Mouse (Mus musculus): ENCODE measurements around the gene Gm5751.
A peak's percentile ranks its signal among the peaks of the same experiment; 100 is the strongest.
"Not testable (repeated sequence)": the region's sequence is repeated elsewhere in the genome, so short reads cannot be mapped to it uniquely, and the experiment has no call there.

The Gm5751 gene

GRCm38 (mm10) chrX:8873953-8874352 lies at the start of gene Gm5751:
Gm5751 (plus strand) TSS chrX:8874253.
- DNase-seq (ENCODE audit: inconsistent age in 2 of 2, low spot score in 1 of 2): not testable (repeated sequence)

GRCm38 (mm10) chrX:8832043-8832442 lies 42.0 kb upstream of the Gm5751 start:
- peak; percentile 16 to 69 for DNase-seq (ENCODE audit: inconsistent age in 2 of 2, low spot score in 1 of 2)

DNA sequence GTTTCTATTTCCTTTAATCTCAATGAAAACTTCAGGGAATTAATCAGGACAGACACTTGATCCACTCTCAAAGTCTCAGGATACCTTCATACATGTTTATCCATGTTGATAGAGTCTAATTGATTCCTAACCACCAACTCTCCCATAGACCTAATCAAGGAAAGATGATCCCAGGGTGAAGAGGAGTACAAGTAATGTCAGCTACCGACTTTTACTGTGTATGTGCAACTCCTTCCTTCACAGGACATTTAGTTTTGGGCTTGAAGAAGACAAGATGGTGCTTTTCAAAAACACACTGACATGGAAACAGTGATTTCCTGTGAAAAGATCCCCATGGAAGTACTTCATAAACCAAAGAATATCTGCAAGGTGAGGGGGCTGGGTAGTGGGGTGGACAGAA lies 30.4 kb upstream of the Gm5751 start, which contains the start of gene Gm6592:
Gene Gm6592 (plus strand): TSS at position 301 of the 400 bp plus-strand sequence.
- DNase-seq (ENCODE audit: inconsistent age in 2 of 2, low spot score in 1 of 2): no peak

DNA sequence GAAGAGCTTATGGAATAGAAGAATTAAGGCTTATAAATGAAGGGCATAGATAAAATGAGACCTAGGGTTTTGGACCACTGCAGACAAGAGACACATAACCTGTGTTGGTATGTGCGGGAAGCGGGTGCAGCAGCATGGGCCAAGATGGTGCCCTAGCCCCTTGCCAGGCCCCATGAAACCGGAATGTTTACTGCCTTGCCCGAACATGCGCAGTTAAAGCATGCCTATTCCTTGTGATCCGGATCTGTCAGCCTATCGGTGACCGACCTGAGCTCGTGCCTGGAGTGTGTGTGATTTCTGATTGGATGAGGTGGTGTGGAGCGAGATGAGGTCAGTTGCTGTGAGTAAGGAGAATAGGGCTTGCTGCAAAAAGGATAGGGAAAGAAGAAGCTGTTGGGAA lies 21.6 kb upstream of the Gm5751 start:
- DNase-seq (ENCODE audit: inconsistent age in 2 of 2, low spot score in 1 of 2): no peak

GRCm38 (mm10) chrX:8864331-8864730 lies 9.7 kb upstream of the Gm5751 start:
- DNase-seq (ENCODE audit: inconsistent age in 2 of 2, low spot score in 1 of 2): peak; percentile 62 to 88

GRCm38 (mm10) chrX:8884336-8884735 lies 10.3 kb downstream of the Gm5751 start:
- DNase-seq (ENCODE audit: inconsistent age in 2 of 2, low spot score in 1 of 2): no peak

DNA sequence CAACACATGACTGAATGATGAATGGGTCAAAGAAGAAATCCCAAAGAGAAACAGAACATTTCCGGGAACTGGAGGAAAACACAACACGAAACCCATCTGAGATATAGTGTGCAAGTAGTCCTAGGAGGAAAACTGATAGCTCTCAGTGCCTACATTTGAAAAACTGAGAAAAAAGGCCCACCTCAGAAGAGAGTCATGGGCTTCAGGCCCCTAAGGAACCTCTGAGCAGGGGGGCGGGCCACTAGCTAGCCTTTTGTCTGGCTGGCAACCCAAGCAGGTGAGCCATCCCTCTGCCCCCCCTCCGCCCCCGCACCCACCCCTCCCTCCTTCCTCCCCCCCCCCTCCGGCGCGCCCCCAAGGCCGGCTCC lies 17.9 kb downstream of the Gm5751 start:
- DNase-seq (ENCODE audit: inconsistent age in 2 of 2, low spot score in 1 of 2): no peak

GRCm38 (mm10) chrX:8892343-8893155 lies 18.5 kb downstream of the Gm5751 start, which contains the start of gene B630019K06Rik:
B630019K06Rik (plus strand) TSS chrX:8892382.
- peak; percentile 85 to 91 for DNase-seq (ENCODE audit: inconsistent age in 2 of 2, low spot score in 1 of 2)

- peak in 1 of 2 experiments; percentile 57 for DNase-seq (ENCODE audit: inconsistent age in 2 of 2, low spot score in 1 of 2)
These were observed 19.2 kb downstream of the Gm5751 start for GRCm38 (mm10) chrX:8893182-8893651.

DNA sequence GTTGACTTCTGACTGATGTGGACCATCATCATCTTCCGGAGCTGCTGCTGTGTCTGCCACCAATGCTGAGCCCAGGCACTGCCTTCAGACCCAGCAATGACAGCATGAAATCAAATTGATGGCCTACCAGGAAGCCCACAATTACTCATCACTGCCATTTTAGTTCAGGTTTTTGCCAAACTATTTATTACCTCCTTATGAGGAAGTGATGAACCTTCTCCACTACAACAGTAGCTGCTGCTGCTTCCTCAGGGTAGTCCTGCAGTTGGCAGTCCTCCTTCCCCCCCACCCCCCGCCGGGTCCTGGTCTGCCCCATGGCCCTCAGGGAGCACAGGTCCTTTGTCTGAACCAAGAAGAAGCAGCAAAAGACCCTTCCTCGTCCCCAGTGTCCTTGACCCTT lies 26.8 kb downstream of the Gm5751 start:
- no peak for DNase-seq (ENCODE audit: inconsistent age in 2 of 2, low spot score in 1 of 2)

GRCm38 (mm10) chrX:8901906-8902472 lies 27.9 kb downstream of the Gm5751 start:
- DNase-seq (ENCODE audit: inconsistent age in 2 of 2, low spot score in 1 of 2): peak in 1 of 2 experiments; percentile 24

DNA sequence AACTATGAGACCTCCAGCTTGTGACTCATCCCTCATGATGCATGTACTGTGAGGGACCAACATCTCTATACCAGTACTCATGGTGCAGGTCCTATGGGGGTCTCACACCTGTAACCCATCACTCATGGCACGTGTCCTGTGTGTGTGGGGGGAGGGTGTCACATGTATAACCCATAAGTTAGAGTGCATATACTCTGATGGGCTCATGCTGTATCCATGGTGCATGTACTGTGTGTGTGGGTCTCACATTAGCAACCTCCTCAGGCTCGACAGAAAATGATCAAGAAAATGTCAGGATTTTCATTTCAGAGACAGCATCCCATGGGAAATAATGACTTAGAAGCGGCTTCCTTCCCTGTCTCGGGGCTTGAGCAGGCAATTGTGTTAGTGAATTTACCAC lies 47.0 kb downstream of the Gm5751 start:
- no peak for DNase-seq (ENCODE audit: inconsistent age in 2 of 2, low spot score in 1 of 2)

DNA sequence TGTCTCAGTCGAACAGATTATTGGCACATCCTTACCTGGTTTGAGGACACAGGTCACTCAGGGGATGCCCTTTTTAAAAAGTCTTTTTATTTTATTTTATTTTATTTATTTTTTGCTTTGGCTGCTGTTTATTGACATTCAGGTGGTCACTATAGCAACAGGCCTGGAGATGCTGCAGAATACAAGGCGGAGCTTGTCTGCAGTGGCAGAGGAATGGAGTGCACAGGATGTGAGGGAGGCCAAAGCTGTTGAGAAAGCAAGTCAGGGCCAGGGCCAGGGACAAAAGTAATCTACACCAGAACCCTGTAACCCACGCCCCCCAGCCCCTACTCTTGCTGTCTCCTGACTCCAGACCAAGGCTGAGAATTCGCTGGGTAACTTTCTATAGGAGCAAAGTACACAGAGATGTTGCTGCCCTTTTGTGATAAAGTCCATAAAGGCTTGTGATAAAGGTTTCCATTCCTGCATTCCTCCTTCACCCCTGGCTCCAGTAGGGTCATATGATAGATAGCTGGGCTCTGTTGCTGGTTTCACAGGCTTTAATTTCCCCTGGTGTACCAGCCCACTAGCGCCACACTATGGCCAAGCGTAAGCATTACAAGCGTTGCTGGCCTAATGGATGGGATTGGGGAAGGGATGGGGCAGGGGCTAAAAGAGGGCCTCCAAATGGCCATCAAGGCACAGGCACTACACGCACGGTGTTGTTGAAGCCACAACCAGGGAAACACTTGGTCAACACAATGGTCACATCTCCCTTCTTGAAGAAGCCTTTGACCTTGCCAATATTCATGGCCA lies 48.0 kb downstream of the Gm5751 start:
- peak in 1 of 2 experiments; percentile 45 for DNase-seq (ENCODE audit: inconsistent age in 2 of 2, low spot score in 1 of 2)

DNA sequence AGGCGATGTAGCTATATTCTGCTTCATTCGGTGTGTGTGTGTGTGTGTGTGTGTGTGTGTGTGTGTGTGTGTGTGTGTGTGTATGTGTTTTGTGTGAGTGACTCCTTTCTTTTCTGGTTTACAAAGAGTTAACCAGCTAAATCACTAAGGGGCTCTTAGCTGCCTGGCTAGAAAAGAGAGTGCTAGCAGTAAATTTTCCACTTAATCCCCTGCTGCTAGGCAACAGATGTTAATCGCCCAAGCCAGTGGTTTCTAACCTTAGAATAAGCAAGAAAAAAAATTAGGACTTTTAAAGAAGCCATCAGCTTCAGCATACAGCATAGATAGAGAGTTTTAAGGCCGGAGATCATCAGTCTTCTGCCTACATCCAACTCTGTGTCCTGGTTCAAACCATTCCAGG lies 53.3 kb downstream of the Gm5751 start:
- no peak for DNase-seq (ENCODE audit: inconsistent age in 2 of 2, low spot score in 1 of 2)

All from adrenal gland, adult (tissue).